Mouse (Mus musculus) embryonic fibroblast, embryonic 13.5 days (primary cell): Measurements from ENCODE around the gene Fam160b1.

ENCODE experiments used
- CTCF ChIP-seq: IDR thresholded peaks from 2 replicates; pipeline ENCODE4 v1.5.1; 2011; ENCODE audit warnings: mild to moderate bottlenecking, control low read depth, low read length, moderate library complexity, borderline replicate concordance; ENCODE audit not compliant: insufficient read depth
- POLR2A ChIP-seq: IDR thresholded peaks from 2 replicates; pipeline ENCODE4 v1.6.1; 2011; ENCODE audit warnings: low read depth, mild to moderate bottlenecking, control low read depth, low read length, moderate library complexity

- TF ChIP-seq POLR2A = no peak
- no peak for TF ChIP-seq CTCF
Measured at GRCm38 (mm10) chr19:57402364-57402763, 41.9 kb downstream of the Fam160b1 start.
